Mouse (Mus musculus): ENCODE measurements around the gene Zfp207.
A peak's percentile ranks its signal among the peaks of the same experiment; 100 is the strongest.
"Not testable (repeated sequence)": the region's sequence is repeated elsewhere in the genome, so short reads cannot be mapped to it uniquely, and the experiment has no call there.

Zfp207 gene

DNA sequence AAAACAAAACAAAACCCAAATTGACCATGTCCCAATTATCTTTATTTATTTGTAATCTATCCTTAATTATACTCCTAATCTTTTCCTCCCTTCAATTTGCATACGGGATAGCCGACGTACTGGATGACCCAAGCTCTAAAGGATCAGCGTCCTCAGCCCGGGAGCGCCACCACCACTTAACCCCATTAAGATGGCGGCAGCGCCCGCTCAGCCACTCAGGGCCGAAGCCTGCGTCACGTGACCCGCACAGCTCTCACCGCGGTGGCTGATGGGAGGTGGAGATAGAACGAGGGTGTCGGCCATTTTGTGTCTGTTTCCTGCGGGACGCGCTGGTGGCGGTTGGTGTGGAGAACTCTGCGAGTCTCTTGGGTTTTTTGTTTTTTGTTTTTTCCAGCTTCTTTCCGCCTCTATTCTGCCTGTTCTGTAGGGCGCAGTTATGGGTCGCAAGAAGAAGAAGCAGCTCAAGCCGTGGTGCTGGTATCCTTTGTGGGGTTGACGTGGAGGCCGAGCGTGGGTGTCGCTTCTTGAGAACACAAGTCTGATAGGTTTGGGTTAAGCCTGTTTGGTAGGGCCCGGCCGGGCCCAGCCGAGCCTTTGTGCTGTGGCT, at the start of gene Zfp207:
Gene Zfp207, plus strand, starts transcription at position 261 of the 607 bp plus-strand sequence.
- DNase-seq (ENCODE audit: low read depth, low spot score) = peak; percentile 95

DNA sequence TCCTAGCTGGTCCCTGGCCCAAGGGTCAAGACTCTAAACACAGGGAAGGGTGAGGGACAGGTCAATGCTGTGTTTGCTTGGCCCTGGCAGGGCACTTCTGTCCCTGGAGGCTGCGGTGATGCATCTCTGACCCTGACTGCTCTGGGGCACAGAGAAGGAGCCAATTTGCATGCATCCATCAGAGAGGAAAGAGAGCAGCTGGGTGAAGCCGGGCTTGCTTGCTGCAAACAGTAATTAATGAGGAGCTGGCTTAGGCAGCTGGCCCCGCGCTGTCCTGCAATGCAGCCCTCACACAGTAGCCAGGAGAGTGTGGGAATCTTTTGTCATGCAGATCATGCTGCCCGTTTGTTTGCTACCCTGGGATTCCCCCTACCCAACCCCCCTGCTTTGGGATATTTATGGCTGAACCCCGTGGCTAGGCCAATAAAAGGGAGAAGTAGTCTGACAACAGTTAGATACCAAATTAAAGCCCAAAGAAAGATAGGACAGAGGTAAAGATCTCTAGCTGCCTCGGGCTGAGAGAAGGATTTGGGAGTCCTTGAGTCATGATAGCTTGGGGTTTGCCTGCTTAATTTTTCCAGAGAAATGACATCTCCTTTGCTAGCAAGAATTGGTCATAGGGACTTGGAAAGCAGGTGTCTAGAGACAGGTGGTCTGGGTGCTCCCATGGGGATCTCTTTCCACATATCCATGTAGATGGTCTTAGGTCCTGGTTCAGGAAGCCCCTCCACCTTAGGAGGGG, 47.3 kb upstream of the Zfp207 start:
- no peak for DNase-seq (ENCODE audit: low read depth, low spot score)

DNA sequence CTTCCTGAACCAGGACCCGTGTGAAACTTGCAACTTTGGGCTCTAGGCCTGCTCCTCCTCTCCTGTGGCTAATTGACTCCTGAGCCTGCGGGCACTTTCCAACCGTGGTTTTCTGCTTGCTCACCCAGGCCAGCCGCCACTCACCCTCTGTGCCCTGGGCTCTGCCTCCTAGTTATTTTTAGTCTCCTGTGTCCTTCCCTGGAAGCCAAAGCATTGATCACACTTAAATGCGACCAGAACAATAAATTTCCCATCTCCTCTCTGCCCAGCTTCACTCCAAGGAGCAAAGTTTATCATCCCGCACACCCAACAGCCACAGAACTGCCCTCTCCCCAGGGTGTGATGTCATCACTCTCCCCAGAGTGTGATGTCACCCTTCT, 46.7 kb upstream of the Zfp207 start:
- DNase-seq (ENCODE audit: low read depth, low spot score) = no peak

DNA sequence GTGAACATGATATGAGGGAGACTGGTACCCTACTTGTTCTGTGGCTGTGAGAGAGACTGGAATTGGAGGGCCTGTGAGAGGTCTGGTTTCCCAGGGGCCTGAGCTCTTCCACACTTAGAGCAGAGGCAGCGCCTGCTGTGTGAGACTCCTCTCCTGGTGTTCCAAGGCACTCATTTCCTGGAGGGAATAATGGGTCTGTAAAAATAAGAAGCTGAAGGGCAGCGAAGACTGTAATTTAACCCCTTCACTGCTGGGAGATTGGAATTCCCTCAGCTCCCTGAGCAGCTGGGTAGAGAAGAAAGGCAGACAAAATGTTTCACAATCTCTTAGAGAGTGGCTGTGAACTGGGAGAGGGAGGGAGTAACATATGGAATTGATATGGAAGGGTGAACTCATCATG, 40.6 kb upstream of the Zfp207 start:
- no peak for DNase-seq (ENCODE audit: low read depth, low spot score)

DNA sequence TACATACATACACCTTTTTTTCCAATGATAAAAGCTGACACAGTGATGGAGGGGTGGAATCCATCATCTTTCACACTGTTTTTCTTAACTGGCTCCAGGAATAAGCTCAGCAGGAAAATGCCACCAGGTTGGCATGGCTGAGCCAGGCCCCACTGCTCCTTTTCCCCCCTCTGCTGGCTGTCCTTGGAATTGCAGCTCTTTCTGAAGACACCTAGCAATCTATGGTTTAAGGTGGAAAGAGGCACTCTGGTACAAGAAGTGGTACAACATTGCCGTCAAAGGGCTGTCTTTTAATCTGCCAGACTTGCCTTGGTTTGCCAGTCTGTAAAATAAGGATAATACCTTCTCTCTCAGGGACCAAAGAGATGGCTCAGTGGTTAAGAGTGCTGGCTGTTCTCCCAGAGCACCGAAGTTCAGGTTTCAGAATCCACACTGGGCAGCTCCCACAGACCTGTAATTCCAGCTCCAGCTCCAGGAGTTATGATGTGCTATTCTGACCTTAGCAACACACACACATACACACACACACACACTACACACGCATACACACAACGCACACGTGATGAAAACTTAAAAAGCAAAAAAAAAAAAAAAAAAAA, 31.1 kb upstream of the Zfp207 start:
- DNase-seq (ENCODE audit: low read depth, low spot score) = peak; percentile 58

DNA sequence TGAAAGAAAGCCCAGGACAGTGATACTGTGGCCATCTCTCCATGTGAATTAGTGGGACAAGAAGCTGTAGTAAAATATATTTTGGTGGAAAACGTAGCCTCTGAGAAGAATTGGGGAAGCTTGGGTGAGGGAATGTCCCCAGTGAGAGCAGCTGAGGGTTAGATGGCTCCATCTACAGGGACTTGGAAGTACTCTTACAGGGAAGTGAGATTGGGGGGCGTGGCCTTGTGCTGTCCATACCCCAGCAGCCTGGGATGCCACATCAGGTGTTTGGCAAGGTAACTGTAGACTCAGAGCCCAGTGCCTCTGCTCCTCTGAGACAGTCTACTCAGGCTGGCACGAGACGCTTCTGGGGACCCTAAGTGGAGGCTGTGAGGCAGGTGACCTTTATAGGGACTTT, 28.2 kb upstream of the Zfp207 start:
- DNase-seq (ENCODE audit: low read depth, low spot score) = no peak

DNA sequence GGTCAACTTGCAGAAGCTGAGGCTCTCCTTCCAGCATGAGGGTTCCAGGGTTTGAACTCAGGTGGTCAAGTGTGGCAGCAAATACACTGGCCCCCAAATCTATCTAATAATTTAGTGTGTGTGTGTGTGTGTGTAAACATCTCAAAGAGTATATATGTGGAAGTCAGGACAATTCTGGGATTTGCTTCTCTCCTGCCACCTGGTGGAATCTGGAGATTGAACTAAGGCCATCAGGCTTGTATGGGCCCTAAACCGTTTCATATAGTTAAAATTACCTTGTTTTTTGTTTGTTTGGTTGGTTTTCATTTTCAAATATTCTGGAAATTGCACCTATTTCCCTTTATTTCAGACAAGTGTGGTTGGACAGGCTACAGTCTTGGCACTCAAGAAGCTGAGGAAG, 14.1 kb upstream of the Zfp207 start:
- no peak for DNase-seq (ENCODE audit: low read depth, low spot score)

DNA sequence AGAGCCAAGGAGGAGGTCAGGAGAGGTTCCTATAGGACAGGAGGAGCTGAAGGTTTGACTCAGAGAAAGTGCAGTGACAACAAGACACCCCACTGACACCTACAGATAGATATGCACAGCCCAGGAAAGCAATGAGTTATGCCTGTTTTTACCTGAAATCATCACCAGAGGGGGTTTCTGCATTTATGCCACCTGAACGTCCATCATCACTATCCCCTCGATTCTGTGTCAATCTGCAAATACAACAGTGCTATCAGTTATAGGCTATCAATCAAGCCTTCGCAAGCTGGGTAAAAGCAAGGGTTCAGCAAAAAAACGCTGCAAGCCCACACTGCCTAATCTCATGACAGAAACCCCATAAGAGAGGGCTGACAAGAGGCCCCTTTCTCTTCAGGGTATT, 6.4 kb upstream of the Zfp207 start:
- no peak for DNase-seq (ENCODE audit: low read depth, low spot score)

DNA sequence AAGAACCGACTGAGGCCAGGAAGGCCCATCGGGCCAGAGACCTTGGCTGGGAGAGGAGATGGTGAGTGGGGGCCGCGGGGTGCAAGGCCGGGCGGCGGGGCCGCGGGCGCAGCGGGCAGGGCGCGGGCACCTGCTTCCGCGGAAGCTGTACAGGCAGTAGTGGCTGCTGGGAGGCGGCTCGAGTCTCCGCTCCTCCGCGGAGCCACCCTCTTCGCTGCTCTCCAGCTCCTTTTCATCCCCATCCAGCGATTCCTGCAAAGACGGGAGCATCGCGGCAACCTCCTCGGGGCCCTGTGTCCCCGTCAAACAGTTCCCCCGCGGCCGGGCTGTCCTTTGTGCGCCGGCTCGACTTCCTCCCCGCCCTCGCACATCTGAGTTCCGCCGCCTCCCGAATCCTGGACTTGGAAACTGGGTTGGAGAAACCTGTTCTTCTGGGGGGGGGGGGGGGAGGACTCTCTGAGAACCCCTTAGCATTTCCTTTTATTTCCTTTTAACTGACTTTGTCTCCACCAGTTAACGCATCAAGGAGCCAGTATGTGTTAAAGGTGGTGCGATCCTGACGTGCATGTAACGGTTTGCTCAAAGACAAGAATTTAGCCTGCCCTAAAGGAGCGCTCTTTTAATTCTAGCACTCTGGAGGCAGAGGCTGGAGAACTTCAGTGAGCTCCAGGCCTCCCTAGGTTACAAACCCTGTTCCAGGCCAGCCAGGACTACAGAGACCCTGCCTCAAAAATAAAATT, 5.2 kb upstream of the Zfp207 start, which contains the start of gene 5730455P16Rik:
Gene 5730455P16Rik, minus strand, starts transcription at position 323 of the 740 bp plus-strand sequence.
- peak; percentile 67 for DNase-seq (ENCODE audit: low read depth, low spot score)

DNA sequence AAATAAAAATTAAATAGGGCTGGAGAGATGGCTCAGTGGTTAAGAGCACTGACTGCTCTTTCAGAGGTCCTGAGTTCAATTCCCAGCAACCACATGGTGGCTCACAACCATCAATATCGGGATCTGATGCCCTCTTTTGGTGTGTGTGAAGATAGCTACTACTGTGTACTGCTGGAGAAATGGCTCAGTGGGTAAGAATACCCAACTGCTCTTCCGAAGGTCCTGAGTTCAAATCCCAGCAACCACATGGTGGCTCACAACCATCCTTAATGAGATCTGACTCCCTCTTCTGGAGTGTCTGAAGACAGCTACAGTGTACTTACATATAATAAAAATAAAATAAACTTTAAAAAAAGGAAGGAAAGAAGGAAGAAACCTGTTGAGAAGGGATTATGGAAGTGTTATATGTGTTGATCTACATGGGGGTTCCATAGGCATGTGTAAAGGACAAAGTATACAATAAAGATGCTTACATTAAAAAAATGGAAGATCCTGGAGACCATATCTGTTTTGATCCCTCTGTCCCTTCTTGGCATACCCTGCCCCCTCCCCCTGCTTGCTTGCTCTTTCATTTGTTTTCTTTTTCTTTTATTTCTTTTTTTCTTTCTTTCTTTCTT, 4.5 kb upstream of the Zfp207 start:
- not testable (repeated sequence) for DNase-seq (ENCODE audit: low read depth, low spot score)

DNA sequence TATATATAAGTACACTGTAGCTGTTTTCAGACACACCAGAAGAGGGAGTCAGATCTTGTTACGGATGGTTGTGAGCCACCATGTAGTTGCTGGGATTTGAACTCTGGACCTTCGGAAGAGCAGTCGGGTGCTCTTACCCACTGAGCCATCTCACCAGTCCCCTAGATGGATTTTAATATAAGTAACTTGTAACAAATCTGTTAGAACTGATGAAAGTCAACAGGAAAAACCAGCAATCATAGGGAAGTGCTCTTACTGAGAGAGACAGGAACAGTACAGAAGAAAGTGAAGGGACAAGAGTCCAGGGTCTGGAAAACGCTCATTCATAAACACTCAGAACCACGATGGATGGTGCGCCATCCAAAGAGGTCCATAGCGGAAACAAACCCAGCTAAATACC, 3.9 kb upstream of the Zfp207 start:
- not testable (repeated sequence) for DNase-seq (ENCODE audit: low read depth, low spot score)

DNA sequence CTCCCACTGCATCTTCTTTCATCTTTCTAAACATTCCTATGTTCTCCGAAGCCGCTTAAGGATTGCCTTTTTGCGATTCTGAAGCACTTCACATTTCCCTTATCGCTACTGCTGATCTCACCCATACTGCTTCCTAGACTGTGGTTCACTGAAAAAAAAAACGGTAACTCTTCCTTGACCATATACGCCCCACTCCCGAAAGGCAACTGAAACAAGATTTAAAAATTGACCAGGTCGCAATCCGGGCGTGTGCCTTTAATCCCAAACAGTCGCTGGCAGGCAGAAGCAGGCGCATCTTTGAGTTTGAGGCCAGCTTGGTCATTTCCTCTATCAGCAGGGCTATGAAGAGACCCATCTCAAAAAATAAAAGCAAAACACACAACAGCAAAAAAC, 457 bp upstream of the Zfp207 start:
- peak; percentile 54 for DNase-seq (ENCODE audit: low read depth, low spot score)

DNA sequence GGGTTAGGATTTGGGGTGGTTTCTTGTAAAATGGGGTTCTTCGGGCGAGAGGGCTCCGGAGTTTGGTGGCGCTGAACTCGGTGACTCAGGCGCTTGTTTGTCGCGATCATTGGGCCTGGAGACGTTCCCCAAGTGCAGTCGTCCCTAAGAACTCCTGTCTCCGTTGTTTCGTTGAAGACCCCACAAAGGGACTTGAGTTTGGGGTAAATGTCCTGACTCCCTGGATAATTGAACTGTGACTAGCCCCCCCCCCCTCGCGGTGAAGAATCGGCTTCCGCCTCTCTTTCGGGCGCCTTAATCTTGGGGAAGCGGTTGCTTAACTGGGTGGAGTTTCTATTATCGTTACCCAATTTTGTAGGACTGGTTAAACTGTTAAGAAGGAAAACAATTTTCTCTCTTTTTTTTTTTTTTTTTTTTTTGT, 557 bp downstream of the Zfp207 start:
- peak; percentile 49 for DNase-seq (ENCODE audit: low read depth, low spot score)

DNA sequence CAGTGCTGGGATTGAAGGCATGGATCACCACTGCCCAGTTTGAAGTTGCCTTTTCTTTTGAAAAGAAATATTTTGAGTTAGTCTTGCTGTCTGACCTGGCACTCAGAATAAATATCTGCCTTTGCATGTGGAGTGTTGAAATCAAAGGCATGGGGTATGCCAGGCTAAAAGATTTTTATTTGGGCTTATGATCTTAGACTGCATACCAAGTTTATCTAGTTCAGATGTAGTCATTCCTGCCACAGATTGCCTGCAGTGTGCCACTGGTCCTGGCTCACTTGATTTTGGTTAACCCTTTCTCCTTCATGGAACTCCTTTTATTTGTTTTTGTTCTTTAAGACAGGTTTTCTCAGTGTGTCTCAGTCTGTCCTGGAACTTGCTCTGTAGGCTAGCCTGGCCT, 1.4 kb downstream of the Zfp207 start:
- DNase-seq (ENCODE audit: low read depth, low spot score) = no peak

DNA sequence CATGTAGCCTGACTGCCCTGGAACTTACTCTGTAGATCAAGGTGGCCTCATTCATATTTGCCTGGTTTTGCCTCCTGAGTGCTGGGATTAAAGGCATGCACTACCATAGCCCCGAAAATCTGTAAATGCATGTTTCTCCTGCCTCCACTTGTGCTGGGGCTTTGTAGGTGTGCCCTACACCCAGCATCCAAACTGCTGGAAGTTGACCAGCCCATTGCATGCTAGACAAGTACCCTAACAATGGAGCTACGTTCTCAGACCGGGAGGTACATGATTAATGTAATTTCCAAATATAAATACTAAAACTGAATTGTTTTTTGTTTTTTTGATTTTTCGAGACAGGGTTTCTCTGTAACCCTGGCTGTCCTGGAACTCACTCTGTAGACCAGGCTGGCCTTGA, 2.0 kb downstream of the Zfp207 start:
- DNase-seq (ENCODE audit: low read depth, low spot score) = no peak

DNA sequence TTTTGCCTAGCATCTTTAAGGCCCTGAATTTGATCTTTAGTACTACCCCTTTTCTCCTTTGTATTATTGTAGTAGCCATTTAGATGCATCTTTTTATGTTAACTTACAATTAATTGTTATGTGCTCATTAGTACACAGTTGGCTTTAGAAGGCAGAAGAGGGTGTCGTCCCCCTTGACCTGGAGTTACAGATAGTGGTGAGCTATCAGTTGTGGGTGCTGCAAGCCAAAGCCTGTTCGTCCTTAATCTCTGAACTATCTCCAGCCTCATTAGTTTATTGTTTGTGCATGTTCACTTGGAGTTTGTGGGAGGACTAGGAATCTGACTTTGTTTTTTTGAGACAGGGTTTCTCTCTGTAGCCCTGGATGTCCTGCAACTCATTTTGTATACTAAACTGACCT, 3.7 kb downstream of the Zfp207 start:
- no peak for DNase-seq (ENCODE audit: low read depth, low spot score)

DNA sequence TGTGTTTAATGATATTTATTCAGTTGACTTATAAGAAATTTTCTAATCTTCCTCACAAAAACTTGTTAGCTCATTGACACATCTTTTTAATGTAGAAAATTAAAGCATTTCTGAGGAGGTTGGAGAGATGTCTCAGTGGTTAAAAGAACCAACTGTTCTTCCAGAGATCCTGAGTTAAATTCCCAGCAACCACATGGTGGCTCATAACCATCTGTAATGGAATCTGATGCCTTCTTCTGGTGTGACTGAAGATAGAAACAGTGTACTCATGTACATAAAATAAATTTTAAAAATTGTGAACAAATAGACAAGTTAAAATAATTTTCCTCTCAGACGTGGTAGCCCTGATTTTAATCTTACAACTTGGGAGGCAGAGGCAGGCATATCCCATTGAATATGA, 6.8 kb downstream of the Zfp207 start:
- DNase-seq (ENCODE audit: low read depth, low spot score) = no peak

DNA sequence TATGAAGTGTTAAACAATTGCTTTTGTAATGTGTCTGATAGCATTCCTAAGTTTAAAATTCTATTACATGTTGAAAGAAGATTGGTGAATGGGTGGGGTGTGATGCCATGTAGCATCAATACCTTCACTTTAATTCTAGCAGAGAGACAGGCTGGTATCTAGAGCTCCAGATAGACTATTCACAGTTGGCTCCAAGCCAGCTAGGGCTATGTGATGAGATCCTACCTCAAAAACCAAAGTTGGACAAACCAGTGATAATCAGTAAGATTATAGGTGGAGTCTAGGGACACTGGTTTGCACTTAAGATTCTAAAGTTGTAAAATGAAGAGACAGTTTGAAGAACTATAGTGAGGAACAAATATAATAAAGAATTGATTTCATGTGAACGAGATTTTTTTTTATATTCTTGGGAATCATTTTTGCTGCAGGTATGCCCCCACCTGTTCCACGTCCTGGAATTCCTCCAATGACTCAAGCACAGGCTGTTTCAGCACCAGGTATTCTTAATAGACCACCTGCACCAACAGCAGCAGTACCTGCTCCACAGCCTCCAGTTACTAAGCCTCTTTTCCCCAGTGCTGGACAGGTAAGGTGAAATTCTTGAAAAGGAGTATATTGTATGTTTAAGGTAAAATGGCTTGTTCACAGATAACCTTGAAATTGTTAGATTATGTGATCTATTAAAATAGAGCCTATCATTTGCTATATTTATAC, 8.5 kb downstream of the Zfp207 start:
- no peak for DNase-seq (ENCODE audit: low read depth, low spot score)

DNA sequence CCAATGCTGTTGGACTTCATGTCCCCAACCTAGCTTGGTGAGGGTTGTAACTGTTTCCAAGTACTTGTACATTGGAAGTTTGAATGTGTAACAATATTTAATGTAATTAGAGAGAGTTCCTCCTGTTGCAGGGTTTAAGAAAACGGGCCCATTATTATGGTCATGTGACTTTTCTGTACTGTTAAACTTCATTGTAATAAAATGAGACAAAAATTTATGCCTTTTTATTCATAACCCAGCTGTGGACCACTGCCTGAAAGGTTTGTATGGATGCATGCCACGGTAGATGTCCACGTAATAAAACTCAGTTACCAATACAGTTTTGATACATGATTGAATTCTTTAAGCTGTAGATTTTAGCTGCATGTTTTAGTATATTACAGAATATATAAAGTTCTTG, 12.9 kb downstream of the Zfp207 start:
- DNase-seq (ENCODE audit: low read depth, low spot score) = no peak

DNA sequence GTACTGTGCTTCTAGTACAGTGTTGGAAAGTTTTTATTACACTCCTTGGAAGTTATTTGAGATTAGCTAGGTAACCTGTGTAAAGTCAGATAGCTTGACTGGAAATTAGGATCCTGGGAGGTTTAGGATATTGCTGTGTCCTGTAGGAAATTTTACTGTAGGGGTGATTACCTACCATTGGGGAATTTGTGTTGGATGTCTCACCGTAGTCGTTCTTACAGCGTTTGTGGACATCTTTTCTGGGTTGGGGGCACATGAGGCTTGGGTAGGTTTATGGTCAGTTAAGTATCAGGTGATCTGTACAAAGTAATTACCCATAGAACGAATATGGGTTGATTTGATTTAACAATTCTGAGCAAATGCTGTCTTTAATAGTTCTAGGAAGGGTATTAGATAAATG, 13.5 kb downstream of the Zfp207 start:
- no peak for DNase-seq (ENCODE audit: low read depth, low spot score)

DNA sequence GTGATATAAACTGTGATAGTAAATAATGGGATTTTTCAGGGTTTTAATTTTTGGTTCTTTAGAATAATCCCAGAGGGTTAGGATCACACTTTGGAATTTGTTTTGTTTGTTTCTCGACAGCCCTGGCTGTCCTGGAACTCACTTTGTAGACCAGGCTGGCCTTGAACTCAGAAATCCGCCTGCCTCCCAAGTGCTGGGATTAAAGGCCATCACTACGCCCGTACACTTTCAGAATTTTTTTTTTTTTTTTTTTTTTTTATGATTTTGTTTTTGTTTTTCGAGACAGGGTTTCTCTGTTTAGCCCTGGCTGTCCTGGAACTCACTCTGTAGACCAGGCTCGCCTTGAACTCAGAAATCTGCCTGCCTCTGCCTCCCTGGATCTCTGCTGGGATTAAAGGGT, 24.8 kb downstream of the Zfp207 start:
- DNase-seq (ENCODE audit: low read depth, low spot score) = not testable (repeated sequence)

All from c-Kit-negative CD71-positive TER-119-positive erythroid progenitor cells, embryonic 14.5 days (primary cell).